Mouse (Mus musculus) MEL (cell line): Measurements from ENCODE around the gene Fgfr2. TPM values are rescaled to one million over a fixed set of nuclear protein-coding genes. Genes with fewer than 3 reads are reported as not detected.

ENCODE experiments used
- DNase-seq: peaks from one replicate; pipeline ENCODE4 v3.0.0; 2011; ENCODE audit warnings: low read depth, low spot score
- H3K27ac ChIP-seq: 2 replicates; pipeline ENCODE4 v1.5.1; 2012; ENCODE audit warnings: low read depth, mild to moderate bottlenecking, control low read depth, low read length, moderate library complexity; ENCODE audit not compliant: control insufficient read depth
- H3K27me3 ChIP-seq, 2 experiments: fragments of 150-350 bp in 1 of 2; sonication (generic) in 1 of 2; 2 replicates each; pipeline ENCODE4 v1.6.1; 2012; ENCODE audit warnings: low read length in 2 of 2, mild to moderate bottlenecking in 2 of 2, improper control_type of control experiment in 1 of 2, moderate library complexity in 1 of 2; ENCODE audit not compliant: insufficient read depth in 2 of 2, control insufficient read depth in 1 of 2
- H3K36me3 ChIP-seq, 2 experiments: 2 replicates each; pipeline ENCODE4 v1.6.1; 2012 to 2014; ENCODE audit warnings: low read length in 2 of 2, improper control_type of control experiment in 1 of 2, inconsistent platforms in 1 of 2, mild to moderate bottlenecking in 1 of 2; ENCODE audit not compliant: insufficient read depth in 2 of 2, control insufficient read depth in 1 of 2
- H3K4me1 ChIP-seq, 2 experiments: fragments of 150-350 bp in 1 of 2; sonication (generic) in 1 of 2; 2 replicates each; pipeline ENCODE4 v1.6.1; 2012; ENCODE audit warnings: low read length in 2 of 2, improper control_type of control experiment in 1 of 2, mild to moderate bottlenecking in 1 of 2; ENCODE audit not compliant: insufficient read depth in 2 of 2, control insufficient read depth in 1 of 2
- H3K4me3 ChIP-seq, 2 experiments: fragments of 150-350 bp in 1 of 2; sonication (generic) in 1 of 2; 2 replicates each; pipeline ENCODE4 v1.5.1; 2012; ENCODE audit warnings: low read depth in 2 of 2, low read length in 2 of 2, mild to moderate bottlenecking in 2 of 2, moderate library complexity in 2 of 2, control low read depth in 1 of 2, improper control_type of control experiment in 1 of 2; ENCODE audit not compliant: control insufficient read depth in 1 of 2, insufficient read depth in 1 of 2
- H3K79me2 ChIP-seq: 2 replicates; pipeline ENCODE4 v1.6.1; 2012; ENCODE audit warnings: mild to moderate bottlenecking, low read length, moderate library complexity; ENCODE audit not compliant: control insufficient read depth, poor library complexity, insufficient read depth
- H3K9ac ChIP-seq: 2 replicates; pipeline ENCODE4 v1.6.1; 2012; ENCODE audit warnings: low read depth, mild to moderate bottlenecking, control low read depth, low read length, moderate library complexity; ENCODE audit not compliant: control insufficient read depth, poor library complexity, severe bottlenecking
- H3K9me3 ChIP-seq: fragments of 150-350 bp; sonication (generic); replicated peaks from 2 replicates; pipeline ENCODE4 v1.6.1; 2012; ENCODE audit warnings: mild to moderate bottlenecking, low read length, improper control_type of control experiment, moderate library complexity; ENCODE audit not compliant: insufficient read depth
- BHLHE40 ChIP-seq: IDR thresholded peaks from 2 replicates; pipeline ENCODE4 v1.6.1; 2012; ENCODE audit warnings: low read depth, mild to moderate bottlenecking, inconsistent platforms, low read length, improper control_type of control experiment, borderline replicate concordance
- CHD2 ChIP-seq: IDR thresholded peaks from 2 replicates; pipeline ENCODE4 v1.6.1; 2011; ENCODE audit warnings: low read length, improper control_type of control experiment
- ELF1 ChIP-seq: IDR thresholded peaks from 2 replicates; pipeline ENCODE4 v1.6.1; 2014; ENCODE audit warnings: low read depth, mild to moderate bottlenecking, inconsistent platforms, low read length, improper control_type of control experiment, moderate library complexity
- EP300 ChIP-seq, 2 experiments: IDR thresholded peaks; 2 replicates each; pipeline ENCODE4 v1.6.1; 2011; ENCODE audit warnings: improper control_type of control experiment in 2 of 2, low read length in 2 of 2, low read depth in 1 of 2, mild to moderate bottlenecking in 1 of 2
- ETS1 ChIP-seq: IDR thresholded peaks from 2 replicates; pipeline ENCODE4 v1.6.1; 2012; ENCODE audit warnings: low read depth, mild to moderate bottlenecking, inconsistent platforms, low read length, improper control_type of control experiment, moderate library complexity
- GABPA ChIP-seq: IDR thresholded peaks from 2 replicates; pipeline ENCODE4 v1.6.1; 2012; ENCODE audit warnings: low read depth, mild to moderate bottlenecking, inconsistent platforms, low read length, improper control_type of control experiment, moderate library complexity
- GATA1 ChIP-seq: IDR thresholded peaks from 2 replicates; pipeline ENCODE4 v1.6.1; 2011; ENCODE audit warnings: low read depth, low read length, improper control_type of control experiment
- MAFK ChIP-seq: IDR thresholded peaks from 2 replicates; pipeline ENCODE4 v1.6.1; 2011; ENCODE audit warnings: low read depth, mild to moderate bottlenecking, low read length, improper control_type of control experiment, borderline replicate concordance
- MAX ChIP-seq: IDR thresholded peaks from 2 replicates; pipeline ENCODE4 v1.6.1; 2011; ENCODE audit warnings: low read length, improper control_type of control experiment
- MAZ ChIP-seq: IDR thresholded peaks from 2 replicates; pipeline ENCODE4 v1.6.1; 2012; ENCODE audit warnings: low read depth, mild to moderate bottlenecking, inconsistent platforms, low read length, improper control_type of control experiment
- MXI1 ChIP-seq: IDR thresholded peaks from 2 replicates; pipeline ENCODE4 v1.6.1; 2011; ENCODE audit warnings: mild to moderate bottlenecking, low read depth, low read length, improper control_type of control experiment
- MYB ChIP-seq: IDR thresholded peaks from 2 replicates; pipeline ENCODE4 v1.6.1; 2011; ENCODE audit warnings: mild to moderate bottlenecking, low read depth, low read length, improper control_type of control experiment
- MYC ChIP-seq: IDR thresholded peaks from 2 replicates; pipeline ENCODE4 v1.6.1; 2011; ENCODE audit warnings: low read depth, mild to moderate bottlenecking, low read length, improper control_type of control experiment, moderate library complexity
- NELFE ChIP-seq: IDR thresholded peaks from 2 replicates; pipeline ENCODE4 v1.6.1; 2011; ENCODE audit warnings: low read depth, low read length, improper control_type of control experiment
- RAD21 ChIP-seq: IDR thresholded peaks from 2 replicates; pipeline ENCODE4 v1.6.1; 2011; ENCODE audit warnings: mild to moderate bottlenecking, low read depth, low read length, improper control_type of control experiment
- SMC3 ChIP-seq: IDR thresholded peaks from 2 replicates; pipeline ENCODE4 v1.6.1; 2011; ENCODE audit warnings: low read depth, low read length, improper control_type of control experiment
- TAL1 ChIP-seq: IDR thresholded peaks from 2 replicates; pipeline ENCODE4 v1.6.1; 2012; ENCODE audit warnings: mild to moderate bottlenecking, inconsistent platforms, low read length, moderate library complexity, mixed read lengths
- TBP ChIP-seq: IDR thresholded peaks from 2 replicates; pipeline ENCODE4 v1.8.0; 2011; ENCODE audit warnings: low read depth, low read length, improper control_type of control experiment
- USF2 ChIP-seq, 2 experiments: IDR thresholded peaks; 2 replicates each; pipeline ENCODE4 v1.6.1; 2011 to 2012; ENCODE audit warnings: improper control_type of control experiment in 2 of 2, low read length in 2 of 2, borderline replicate concordance in 1 of 2, inconsistent platforms in 1 of 2, low read depth in 1 of 2, mild to moderate bottlenecking in 1 of 2; ENCODE audit not compliant: insufficient read depth in 1 of 2
- ZC3H11A ChIP-seq: IDR thresholded peaks from 2 replicates; pipeline ENCODE4 v1.6.1; 2012; ENCODE audit warnings: low read depth, mild to moderate bottlenecking, inconsistent platforms, low read length, improper control_type of control experiment
- ZMIZ1 ChIP-seq: IDR thresholded peaks from 2 replicates; pipeline ENCODE4 v1.6.1; 2012; ENCODE audit warnings: low read depth, mild to moderate bottlenecking, inconsistent platforms, low read length, improper control_type of control experiment, moderate library complexity
- ZNF384 ChIP-seq: IDR thresholded peaks from 2 replicates; pipeline ENCODE4 v1.6.1; 2012; ENCODE audit warnings: low read depth, mild to moderate bottlenecking, inconsistent platforms, low read length, improper control_type of control experiment
- polyA plus RNA-seq, 2 experiments: library from polyadenylated mRNA; stranded (reverse) in 1 of 2; unstranded in 1 of 2; fragments of >175 nt in 1 of 2; fragments of >200 nt in 1 of 2; gene quantifications; 2 replicates each; pipeline versions ENCODE4 v1.2.1 to v1.2.4; 2012; ENCODE audit warnings: low replicate concordance in 2 of 2, low read depth in 1 of 2; ENCODE audit not compliant: insufficient read length in 2 of 2, insufficient read depth in 1 of 2, missing spikeins in 1 of 2
- total RNA-seq: library from RNA; depleted of rRNA; stranded (reverse); fragments of 300-350 nt; gene quantifications from 2 replicates; pipeline ENCODE4 v1.2.3, GENCODE M21; 2012

Gene Fgfr2
- total and polyA plus RNA-seq, 3 experiments, result not detected

DNA sequence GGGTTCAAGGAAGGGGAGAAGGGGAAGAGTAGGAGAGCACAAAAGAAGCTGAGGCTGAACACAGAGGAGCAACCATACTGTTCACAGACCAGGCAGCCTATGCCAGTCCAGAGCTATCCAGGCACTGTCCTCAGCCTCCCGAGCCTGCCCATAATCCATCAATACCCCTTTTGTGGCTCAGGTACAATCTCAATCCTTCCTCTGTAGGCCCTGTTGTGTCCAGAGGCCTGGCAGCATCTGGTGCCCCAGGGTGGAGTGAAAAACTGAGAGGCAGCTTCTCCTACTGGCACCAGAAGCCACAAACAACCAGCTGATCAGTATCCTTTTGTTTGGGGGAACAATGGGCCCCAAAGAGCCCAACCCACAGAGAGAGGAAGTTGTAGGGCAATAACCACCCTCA lies 2818.5 kb downstream of the Fgfr2 start:
- no peak overlapping the region for H3K9ac ChIP-seq
- no peak for TF ChIP-seq BHLHE40
- TF ChIP-seq MXI1, result no peak
- TF ChIP-seq MYB, result no peak
- no peak for TF ChIP-seq USF2 (IDR thresholded peaks at IDR 0.05; ENCODE audit: borderline replicate concordance in 1 of 2, insufficient read depth in 1 of 2, low read depth in 1 of 2, low read length in 2 of 2)
- no peak for TF ChIP-seq NELFE
- no peak for TF ChIP-seq MAFK
- no peak for TF ChIP-seq GATA1
- no peak for TF ChIP-seq MAZ
- no peak for TF ChIP-seq CHD2
- no peak for TF ChIP-seq SMC3
- no peak for TF ChIP-seq ZC3H11A
- TF ChIP-seq TAL1, result no peak
- TF ChIP-seq MAX, result no peak
- TF ChIP-seq MYC, result no peak
- TF ChIP-seq ELF1, result no peak
- TF ChIP-seq ETS1, result no peak
- TF ChIP-seq ZNF384, result no peak
- no peak for TF ChIP-seq EP300 (IDR thresholded peaks at IDR 0.05; ENCODE audit: low read depth in 1 of 2, low read length in 2 of 2)
- TF ChIP-seq ZMIZ1, result no peak
- H3K4me3 ChIP-seq, result no peak overlapping the region
- H3K27me3 ChIP-seq, result no peaks in the 10 kb centered on the region
- H3K4me1 ChIP-seq, result no peaks in the 10 kb centered on the region
- no peaks in the 10 kb centered on the region for H3K79me2 ChIP-seq
- no peak overlapping the region for H3K27ac ChIP-seq
- no peaks in the 10 kb centered on the region for H3K36me3 ChIP-seq
- no peak for DNase-seq
- H3K9me3 ChIP-seq, result no peaks in the 10 kb centered on the region; the same call in 1 of the 2 replicates

DNA sequence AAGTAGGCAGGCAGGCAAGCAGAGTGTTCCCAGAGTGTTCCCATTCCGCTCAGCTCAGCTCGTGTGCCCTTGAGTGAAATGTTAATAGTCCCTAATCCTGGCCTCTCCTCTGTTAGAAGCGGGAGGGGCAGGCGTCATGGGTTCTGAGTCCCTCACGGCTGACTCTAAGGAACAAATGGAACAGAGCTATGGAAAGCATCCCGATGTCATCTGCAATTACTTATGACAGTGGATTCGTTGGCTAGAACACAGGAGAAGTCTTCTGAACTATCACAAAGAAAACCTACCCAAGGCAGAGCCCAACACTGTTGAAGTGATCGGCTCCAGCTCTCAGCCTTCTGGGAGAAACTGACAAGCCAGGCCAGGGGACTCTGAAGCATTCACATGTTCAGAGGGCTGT lies 2819.7 kb downstream of the Fgfr2 start:
- no peak overlapping the region for H3K27ac ChIP-seq
- no peak for DNase-seq
- no peaks in the 10 kb centered on the region for H3K79me2 ChIP-seq
- no peak overlapping the region for H3K4me3 ChIP-seq
- TF ChIP-seq RAD21 (no peak), SMC3 (no peak), MAX (no peak), CHD2 (no peak), NELFE (no peak), TBP (no peak), TAL1 (no peak), GABPA (no peak)
- no peaks in the 10 kb centered on the region for H3K36me3 ChIP-seq
- H3K9ac ChIP-seq, result no peak overlapping the region
- no peaks in the 10 kb centered on the region for H3K27me3 ChIP-seq
- H3K4me1 ChIP-seq, result no peaks in the 10 kb centered on the region
- no peaks in the 10 kb centered on the region; the same call in 1 of the 2 replicates for H3K9me3 ChIP-seq
